Comparison of ENCODE assay signal across 8 mouse cellular contexts in the genomic region with DNA sequence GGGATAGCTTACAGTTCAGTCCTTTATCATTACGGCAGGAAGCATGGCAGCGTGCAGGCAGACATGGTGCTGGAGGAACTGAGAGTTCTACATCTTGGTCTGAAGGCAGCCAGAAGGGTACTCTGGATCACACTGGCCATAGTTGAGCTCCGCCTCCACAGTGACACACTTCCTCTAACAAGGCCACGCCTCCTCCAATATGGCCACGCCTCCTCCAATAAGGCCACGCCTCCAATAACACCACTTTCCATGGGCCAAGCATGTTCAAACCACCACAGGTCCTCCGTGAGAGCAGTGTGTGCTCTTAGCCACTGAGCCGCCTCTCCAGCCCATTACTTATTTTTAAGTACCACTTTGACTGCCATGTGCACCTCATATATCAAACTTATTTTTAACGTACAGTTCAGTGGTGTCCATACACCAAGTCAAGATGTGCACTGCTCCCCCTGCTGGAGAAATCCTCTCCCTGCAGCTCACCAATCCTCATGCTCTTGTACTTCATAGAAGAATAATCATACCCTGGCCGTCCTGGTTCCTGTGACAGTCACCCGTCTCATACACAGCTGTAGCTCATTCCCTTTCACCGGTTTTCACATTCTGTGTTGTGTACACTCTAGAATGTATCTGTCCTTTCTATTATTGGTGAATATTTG.
A peak's percentile ranks its signal among the peaks of the same experiment; 100 is the strongest.
DNase-seq lines count a peak whose midpoint lies in the region; ATAC-seq and TF ChIP-seq lines count a peak whose summit lies in the region.
"Had no signal": no experiment of that assay in that cellular context is flagged by ENCODE, and none has a peak within 500 bp of the region (broad histone marks: within the 10 kb centered on the region; RNA-seq: fewer than 3 reads in every experiment).

No protein-coding gene starts in this region.

- no peaks in the 10 kb centered on the region for H3K9me3 ChIP-seq in MEL (replicated peaks; ENCODE audit: insufficient read depth, low read length)
- no peaks in the 10 kb centered on the region; the same call in 1 of the 2 replicates for H3K9me3 ChIP-seq in liver, embryonic 14.5 days (ENCODE audit: control insufficient read depth, low read length)
- no peaks in the 10 kb centered on the region for H3K9me3 ChIP-seq in forebrain, embryonic 15.5 days

- TF ChIP-seq CTCF in MEL (IDR thresholded peaks at IDR 0.05 in 2 of 3, conservative IDR thresholded peaks at IDR 0.05 in 1 of 3; ENCODE audit: control insufficient read depth in 1 of 3, insufficient read depth in 1 of 3, low read depth in 2 of 3, low read length in 3 of 3, poor library complexity in 1 of 3, severe bottlenecking in 1 of 3), result peak; percentile 25 to 30 (median 29); a peak in 4 of 6 replicates
- peak; percentile 51 for TF ChIP-seq CTCF in liver, embryonic 14.5 days (IDR thresholded peaks at IDR 0.05; ENCODE audit: low read depth)

- no peak for TF ChIP-seq RAD21 in MEL (IDR thresholded peaks at IDR 0.05; ENCODE audit: low read depth, low read length)

- H3K27ac ChIP-seq in MEL (ENCODE audit: control insufficient read depth, low read depth, low read length), result no peak overlapping the region
- no peak overlapping the region for H3K27ac ChIP-seq in liver, embryonic 14.5 days
- no peak overlapping the region for H3K27ac ChIP-seq in forebrain, embryonic 15.5 days (replicated peaks)
- H3K27ac ChIP-seq: embryonic facial prominence, embryonic 12.5 days had no signal

- no peak for TF ChIP-seq EP300 in MEL (IDR thresholded peaks at IDR 0.05; ENCODE audit: low read depth in 1 of 2, low read length in 2 of 2)
- TF ChIP-seq EP300 in liver, embryonic 14.5 days (IDR thresholded peaks at IDR 0.05; ENCODE audit: low read depth), result no peak

- no peak overlapping the region for H3K9ac ChIP-seq in MEL (ENCODE audit: control insufficient read depth, low read depth, low read length, poor library complexity, severe bottlenecking)
- H3K9ac ChIP-seq in liver, embryonic 14.5 days (replicated peaks), result no peak overlapping the region
- no peak overlapping the region for H3K9ac ChIP-seq in forebrain, embryonic 15.5 days (replicated peaks)
- H3K9ac ChIP-seq: embryonic facial prominence, embryonic 12.5 days had no signal

- no peak overlapping the region for H3K4me2 ChIP-seq in liver, embryonic 14.5 days (ENCODE audit: low read depth)
- no peak overlapping the region for H3K4me2 ChIP-seq in forebrain, embryonic 15.5 days (replicated peaks)
- H3K4me2 ChIP-seq: embryonic facial prominence, embryonic 12.5 days had no signal

- no peaks in the 10 kb centered on the region for H3K27me3 ChIP-seq in MEL (ENCODE audit: control insufficient read depth in 1 of 2, insufficient read depth in 2 of 2, low read length in 2 of 2)
- no peaks in the 10 kb centered on the region for H3K27me3 ChIP-seq in liver, embryonic 14.5 days (ENCODE audit: control insufficient read depth, insufficient read depth, low read length)
- H3K27me3 ChIP-seq in forebrain, embryonic 15.5 days, result no peaks in the 10 kb centered on the region
- H3K27me3 ChIP-seq: embryonic facial prominence, embryonic 12.5 days had no signal

- no peaks in the 10 kb centered on the region for H3K36me3 ChIP-seq in MEL (ENCODE audit: control insufficient read depth in 1 of 2, insufficient read depth in 2 of 2, low read length in 2 of 2)
- no peaks in the 10 kb centered on the region for H3K36me3 ChIP-seq in liver, embryonic 14.5 days (replicated peaks; ENCODE audit: control insufficient read depth, insufficient read depth, low read depth)
- H3K36me3 ChIP-seq in forebrain, embryonic 15.5 days, result no peaks in the 10 kb centered on the region
- H3K36me3 ChIP-seq: embryonic facial prominence, embryonic 12.5 days had no signal

- WGBS in liver, embryonic 14.5 days (ENCODE audit: insufficient replicate concordance), result 61% methylated on average over 12 of the region's 12 CpGs
- 90% methylated on average over 12 of the region's 12 CpGs for WGBS in forebrain, embryonic 15.5 days

- no peak for TF ChIP-seq POLR2A in MEL (IDR thresholded peaks at IDR 0.05; ENCODE audit: control insufficient read depth in 1 of 2, insufficient read depth in 1 of 2, low read depth in 1 of 2, low read length in 2 of 2, poor library complexity in 1 of 2)

- no peak for ATAC-seq in liver, embryonic 14.5 days (ENCODE audit: insufficient read depth)
- no peak for ATAC-seq in forebrain, embryonic 15.5 days (replicated peaks)

- no peak overlapping the region for H3K4me3 ChIP-seq in MEL (ENCODE audit: control insufficient read depth in 1 of 2, insufficient read depth in 1 of 2, low read depth in 2 of 2, low read length in 2 of 2)
- no peak overlapping the region for H3K4me3 ChIP-seq in liver, embryonic 14.5 days (ENCODE audit: insufficient read depth in 1 of 2, low read depth in 2 of 2, low read length in 2 of 2)
- H3K4me3 ChIP-seq in forebrain, embryonic 15.5 days, result no peak overlapping the region
- H3K4me3 ChIP-seq: embryonic facial prominence, embryonic 12.5 days had no signal

- no peaks in the 10 kb centered on the region for H3K4me1 ChIP-seq in MEL (ENCODE audit: control insufficient read depth in 1 of 2, insufficient read depth in 2 of 2, low read length in 2 of 2)
- H3K4me1 ChIP-seq in liver, embryonic 14.5 days (replicated peaks; ENCODE audit: control insufficient read depth in 2 of 2, insufficient read depth in 2 of 2, low read length in 1 of 2), result no peaks in the 10 kb centered on the region
- peaks cover 7% of the 10 kb centered on the region for H3K4me1 ChIP-seq in forebrain, embryonic 15.5 days
- H3K4me1 ChIP-seq: embryonic facial prominence, embryonic 12.5 days had no signal

- H3K79me2 ChIP-seq in MEL (ENCODE audit: control insufficient read depth, insufficient read depth, low read length, poor library complexity), result no peaks in the 10 kb centered on the region

- peak; percentile 5 for DNase-seq in kidney, adult 18-20 months
- DNase-seq in kidney, postnatal 14 days, result no peak
- DNase-seq in B cell, adult 2 months, result peak; percentile 19 to 34
- peak; percentile 25 for DNase-seq in MEL (ENCODE audit: low read depth, low spot score)
- DNase-seq in liver, embryonic 14.5 days (ENCODE audit: low read depth in 3 of 3, low spot score in 3 of 3), result no peak
- no peak for DNase-seq in ovary, postnatal 14 days (ENCODE audit: low spot score)

TF ChIP-seq in MEL, 35 proteins besides CTCF, POLR2A, EP300 and RAD21:
- TF ChIP-seq RCOR1 (IDR thresholded peaks at IDR 0.05; ENCODE audit: low read depth, low read length) (no peak), SMC3 (IDR thresholded peaks at IDR 0.05; ENCODE audit: low read depth, low read length) (peak; percentile 36)

Comparison
In these comparisons a context has a peak if more than half of its experiments do, and no peak if none do; other contexts are left out.
1. DNase-seq: peak in kidney, adult 18-20 months (single experiment), B cell, adult 2 months (2 of 2) and MEL (single experiment); none in kidney, postnatal 14 days (single experiment), liver, embryonic 14.5 days (0 of 3) and ovary, postnatal 14 days (single experiment).